Mouse (Mus musculus) ovary, adult 18-20 months (tissue): Measurements from ENCODE around the gene Lrrc75a.

ENCODE experiments used
- DNase-seq: peaks from one replicate; pipeline ENCODE4 v3.0.0; 2022; ENCODE audit warnings: low spot score, mixed read lengths

Lrrc75a gene

GRCm38 (mm10) chr11:62615456-62615855 is 32.9 kb downstream of the Lrrc75a start:
- DNase-seq = no peak

GRCm38 (mm10) chr11:62614876-62615410 is 33.4 kb downstream of the Lrrc75a start:
- DNase-seq = no peak

- peak; percentile 81 for DNase-seq
Measured at GRCm38 (mm10) chr11:62613657-62614365, 34.5 kb downstream of the Lrrc75a start.

- no peak for DNase-seq
Measured at GRCm38 (mm10) chr11:62612604-62613003, 35.7 kb downstream of the Lrrc75a start.

- DNase-seq = no peak
Measured at GRCm38 (mm10) chr11:62610304-62610703, 38.0 kb downstream of the Lrrc75a start.

GRCm38 (mm10) chr11:62608826-62609675 is 39.3 kb downstream of the Lrrc75a start:
- DNase-seq = no peak

GRCm38 (mm10) chr11:62607952-62608201 is 40.4 kb downstream of the Lrrc75a start:
- DNase-seq = no peak

GRCm38 (mm10) chr11:62607170-62607951 is 41.0 kb downstream of the Lrrc75a start:
- DNase-seq = no peak

GRCm38 (mm10) chr11:62606299-62607169 is 41.8 kb downstream of the Lrrc75a start:
- DNase-seq = no peak

- DNase-seq = no peak
Measured at GRCm38 (mm10) chr11:62605619-62606298, 42.6 kb downstream of the Lrrc75a start.

- no peak for DNase-seq
Measured at GRCm38 (mm10) chr11:62604886-62605618, 43.3 kb downstream of the Lrrc75a start.

- no peak for DNase-seq
Measured at GRCm38 (mm10) chr11:62604123-62604706, 44.1 kb downstream of the Lrrc75a start.

- DNase-seq = no peak
Measured at GRCm38 (mm10) chr11:62603312-62604056, 44.8 kb downstream of the Lrrc75a start.

- DNase-seq = peak; percentile 96
Measured at GRCm38 (mm10) chr11:62602619-62603311, 45.6 kb downstream of the Lrrc75a start.

- DNase-seq = no peak
Measured at GRCm38 (mm10) chr11:62601732-62602618, 46.3 kb downstream of the Lrrc75a start.

GRCm38 (mm10) chr11:62598571-62598970 is 49.8 kb downstream of the Lrrc75a start:
- DNase-seq = no peak

- no peak for DNase-seq
Measured at GRCm38 (mm10) chr11:62591904-62592575, 56.3 kb downstream of the Lrrc75a start.
